Mouse (Mus musculus) lung, postnatal 14 days (tissue): ENCODE data around the gene Des.
A peak's percentile ranks its signal among the peaks of the same experiment; 100 is the strongest.

ENCODE experiments used
- DNase-seq: peaks from one replicate; pipeline ENCODE4 v3.0.0; 2021

Gene Des

DNA sequence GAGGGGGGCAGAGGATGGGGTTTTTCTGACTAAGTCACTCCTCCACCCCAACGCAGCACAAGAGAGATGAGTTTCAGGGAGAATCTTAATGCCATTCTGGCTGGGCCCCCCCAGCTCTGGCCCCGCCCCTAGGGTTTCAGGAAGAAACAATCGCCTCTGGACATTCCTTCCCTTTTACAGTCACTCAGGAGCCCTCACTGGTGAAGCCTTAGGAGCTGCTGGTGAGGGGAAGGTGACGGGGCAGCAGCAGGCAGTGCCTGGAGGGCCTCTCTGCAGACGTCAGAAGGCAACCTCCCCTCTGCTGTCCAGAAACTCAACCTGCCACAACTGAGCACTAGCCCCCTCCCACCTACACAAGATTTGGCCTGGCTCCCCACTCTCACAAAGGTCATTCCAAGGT lies 10.9 kb upstream of the Des start:
- DNase-seq = no peak

- DNase-seq = peak; percentile 59
Measured at GRCm38 (mm10) chr1:75357261-75357660, 2.9 kb upstream of the Des start.

DNA sequence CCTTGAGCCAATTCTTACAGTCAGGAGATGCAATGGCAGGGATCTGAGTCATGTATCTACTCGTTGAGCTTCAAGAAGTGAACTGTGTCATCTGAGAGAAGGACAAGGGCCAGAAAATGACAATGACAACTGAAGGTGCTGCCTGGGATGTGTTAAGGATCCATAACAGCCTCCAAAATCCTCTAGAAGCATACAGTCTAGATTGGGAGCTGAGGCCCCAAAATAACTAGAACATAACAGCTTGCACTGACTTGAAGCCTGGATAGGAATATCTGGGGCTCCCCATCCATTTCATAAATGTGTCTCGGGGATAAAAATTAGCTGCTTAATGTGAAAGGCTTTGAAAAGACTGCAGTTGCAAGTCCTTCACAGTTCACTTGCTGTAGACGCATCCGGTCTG lies 2.1 kb upstream of the Des start:
- DNase-seq = no peak

DNA sequence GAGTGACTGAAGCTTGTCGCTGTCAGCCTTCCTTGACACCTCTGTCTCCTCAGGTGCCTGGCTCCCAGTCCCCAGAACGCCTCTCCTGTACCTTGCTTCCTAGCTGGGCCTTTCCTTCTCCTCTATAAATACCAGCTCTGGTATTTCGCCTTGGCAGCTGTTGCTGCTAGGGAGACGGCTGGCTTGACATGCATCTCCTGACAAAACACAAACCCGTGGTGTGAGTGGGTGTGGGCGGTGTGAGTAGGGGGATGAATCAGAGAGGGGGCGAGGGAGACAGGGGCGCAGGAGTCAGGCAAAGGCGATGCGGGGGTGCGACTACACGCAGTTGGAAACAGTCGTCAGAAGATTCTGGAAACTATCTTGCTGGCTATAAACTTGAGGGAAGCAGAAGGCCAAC lies 783 bp upstream of the Des start:
- DNase-seq = no peak

DNA sequence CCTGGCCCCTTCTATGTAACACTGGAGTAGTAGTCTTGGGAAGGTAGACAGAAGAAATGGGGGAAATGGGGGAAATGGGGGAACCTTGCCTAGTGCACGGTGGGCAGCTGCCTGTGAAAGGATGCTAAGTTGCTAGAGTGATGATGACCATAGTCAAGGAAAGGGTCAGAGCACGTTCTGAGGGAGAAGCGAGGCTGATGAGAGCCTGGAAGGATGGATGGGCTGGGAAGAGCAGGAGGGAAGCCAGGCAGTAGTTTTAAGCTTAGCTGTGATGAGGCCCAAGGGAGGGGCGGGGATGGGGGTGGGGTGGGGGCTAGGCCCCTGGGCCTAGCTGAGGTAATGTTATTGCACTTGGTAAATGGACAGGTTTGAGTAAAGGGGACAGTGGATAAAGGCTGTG lies 994 bp downstream of the Des start:
- DNase-seq = no peak

DNA sequence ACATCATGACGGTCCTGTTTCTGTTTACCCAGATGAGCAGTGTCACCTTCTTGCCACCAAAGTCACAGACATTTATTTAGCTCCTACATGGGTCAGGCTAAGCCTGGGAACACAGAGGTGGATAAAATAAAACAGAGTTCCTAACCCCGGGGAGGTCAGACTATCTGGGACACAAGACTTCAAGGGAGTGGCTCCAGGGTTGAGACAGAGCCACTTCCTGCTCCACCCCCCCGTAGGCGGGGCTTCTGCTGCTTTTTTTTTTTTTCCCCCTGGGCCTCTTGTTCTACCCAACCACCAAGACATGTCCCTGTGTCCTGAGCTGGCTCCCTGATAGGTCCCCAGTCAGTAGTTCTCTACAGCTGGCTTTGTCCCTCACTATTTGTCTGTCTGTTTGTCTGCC lies 1.6 kb downstream of the Des start:
- DNase-seq = no peak

DNA sequence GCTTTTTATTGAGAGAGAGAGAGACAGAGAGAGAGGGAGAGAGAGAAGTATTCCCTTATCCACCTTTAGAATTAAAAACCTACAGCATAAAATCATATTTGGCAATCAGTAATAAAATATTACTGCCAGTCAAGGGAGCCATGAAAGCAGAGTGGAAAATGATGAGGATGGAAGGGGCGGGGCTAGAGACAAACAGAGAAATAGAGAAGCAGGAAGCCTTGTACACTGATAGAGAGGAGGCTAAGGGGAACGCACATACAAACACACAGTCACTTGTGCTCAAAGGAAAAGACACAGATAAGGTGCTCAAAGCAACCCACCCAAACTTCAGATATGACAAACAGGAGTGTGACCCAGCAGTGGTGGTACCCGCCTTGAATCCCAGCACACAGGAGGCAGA lies 3.7 kb downstream of the Des start:
- no peak for DNase-seq

GRCm38 (mm10) chr1:75365510-75366137 lies 5.5 kb downstream of the Des start:
- DNase-seq = no peak

GRCm38 (mm10) chr1:75369360-75369983 lies 9.3 kb downstream of the Des start:
- DNase-seq = no peak

GRCm38 (mm10) chr1:75369984-75370660 lies 10.0 kb downstream of the Des start:
- DNase-seq = peak; percentile 64

GRCm38 (mm10) chr1:75371317-75372095 lies 11.4 kb downstream of the Des start:
- DNase-seq = peak; percentile 60

DNA sequence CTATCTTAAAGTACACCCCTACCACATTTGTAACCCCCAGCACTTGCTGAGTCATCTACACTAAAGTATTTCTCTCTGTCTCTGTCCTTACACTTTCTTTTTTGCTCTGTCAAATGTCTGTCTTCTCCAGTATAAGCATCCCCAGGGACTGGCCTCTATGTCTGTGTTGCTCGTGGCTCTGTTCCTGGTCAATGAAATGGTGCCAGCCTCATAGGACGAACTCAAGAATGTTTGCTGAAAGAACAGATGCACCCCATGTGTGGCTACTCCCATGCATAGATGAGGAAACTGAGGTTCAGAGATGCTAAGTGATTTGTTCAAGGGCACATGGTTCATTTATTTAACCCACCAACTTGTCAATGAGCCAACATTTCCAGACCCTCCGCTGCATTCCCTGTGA lies 12.3 kb downstream of the Des start:
- no peak for DNase-seq

- no peak for DNase-seq
Measured at GRCm38 (mm10) chr1:75373276-75373675, 13.1 kb downstream of the Des start.

GRCm38 (mm10) chr1:75374950-75375936 lies 15.1 kb downstream of the Des start, which contains the start of gene Speg:
Gene Speg (plus strand): TSS chr1:75375297.
- DNase-seq = no peak

DNA sequence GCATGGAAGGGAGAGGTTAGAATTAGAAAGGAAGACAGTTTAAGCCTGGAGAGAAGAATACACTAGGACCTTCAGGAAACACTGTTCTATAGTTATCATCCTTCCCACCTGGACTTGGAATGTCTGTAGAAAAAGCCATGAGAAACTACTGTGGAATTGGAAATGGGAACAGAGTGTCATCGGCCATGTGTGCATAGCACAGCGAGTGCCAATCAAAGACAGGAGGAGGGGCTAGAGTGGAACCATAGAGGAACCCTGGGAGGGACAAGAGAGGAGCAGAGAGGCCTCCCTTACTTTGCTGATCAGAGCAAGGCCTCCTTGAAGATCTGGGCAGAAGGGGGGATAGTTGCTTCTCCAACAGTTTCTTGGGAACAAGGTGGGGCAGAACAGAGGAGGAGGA lies 19.1 kb downstream of the Des start:
- DNase-seq = no peak

DNA sequence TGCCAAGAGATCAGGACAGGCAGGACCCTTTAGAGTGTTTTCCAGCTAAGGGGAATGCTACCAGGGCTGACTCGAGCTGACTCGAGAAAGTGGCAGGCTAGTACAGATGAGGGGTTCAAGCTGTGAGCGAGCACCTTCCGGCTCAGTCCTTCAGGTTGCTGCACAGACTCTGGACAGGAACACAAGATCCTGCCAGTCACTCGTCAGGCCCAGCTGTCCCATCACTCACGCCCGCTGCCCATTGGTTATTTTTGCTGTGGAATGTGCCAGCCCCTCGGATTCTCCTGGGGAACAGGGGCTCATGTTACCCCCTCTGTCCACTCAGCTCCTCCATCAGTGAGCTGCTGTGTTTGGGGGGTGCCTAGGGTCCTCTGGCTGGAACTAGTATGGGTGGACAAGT lies 19.8 kb downstream of the Des start:
- DNase-seq = no peak

DNA sequence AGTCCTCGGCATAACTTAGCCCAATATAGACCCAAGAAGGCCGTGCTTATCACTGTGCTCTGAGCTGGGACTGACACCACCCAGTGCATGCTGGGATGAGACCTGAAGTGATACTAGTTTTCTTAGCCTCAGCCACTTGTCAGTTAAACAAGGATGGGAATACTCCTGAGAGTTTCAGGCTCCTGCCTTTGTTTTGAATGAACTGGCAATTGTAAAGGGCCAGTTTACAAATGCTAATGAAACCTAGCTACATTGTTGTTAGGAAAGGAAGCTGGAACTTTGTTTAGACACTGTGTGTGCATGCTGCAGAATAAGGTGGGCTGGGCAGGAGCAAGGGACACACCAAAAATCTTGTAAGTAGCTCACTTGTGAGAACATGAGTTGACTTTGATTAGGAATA lies 20.8 kb downstream of the Des start:
- no peak for DNase-seq

GRCm38 (mm10) chr1:75381482-75382355 lies 21.6 kb downstream of the Des start:
- peak; percentile 51 for DNase-seq

DNA sequence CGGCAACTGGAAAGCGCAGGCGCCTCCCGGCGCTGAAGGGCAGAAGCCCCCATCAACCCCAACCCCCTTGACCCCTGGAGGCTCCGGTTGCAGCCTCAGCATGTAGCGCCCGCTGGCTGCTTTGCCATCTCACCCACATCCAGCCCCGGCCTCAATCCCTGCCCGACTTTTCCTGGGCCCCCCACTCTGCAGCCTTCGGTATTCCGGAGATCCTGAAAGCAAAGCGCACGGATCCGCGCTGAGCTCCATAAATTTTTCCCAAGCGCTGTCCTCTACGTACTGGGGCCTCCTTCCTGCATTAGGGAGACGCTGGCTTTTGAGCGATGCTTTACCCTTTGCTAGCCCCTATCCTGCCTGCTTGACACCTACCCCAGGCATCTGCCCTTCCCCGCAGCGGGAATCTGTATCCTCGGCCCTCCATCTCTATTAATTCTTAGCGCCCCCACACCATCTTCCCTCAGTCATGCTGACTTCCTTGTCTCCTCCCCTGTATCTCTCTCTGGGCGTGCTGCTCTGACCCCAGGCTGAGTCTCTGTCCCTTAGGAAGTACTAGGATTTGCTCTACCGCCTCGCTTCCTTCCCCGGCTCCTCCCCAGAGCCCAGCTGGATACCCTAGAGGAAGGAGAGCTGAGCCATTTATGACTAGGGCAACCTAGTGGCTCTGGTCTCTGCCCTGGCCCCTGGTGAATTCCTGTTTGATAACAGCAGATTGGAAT lies 22.4 kb downstream of the Des start:
- no peak for DNase-seq

DNA sequence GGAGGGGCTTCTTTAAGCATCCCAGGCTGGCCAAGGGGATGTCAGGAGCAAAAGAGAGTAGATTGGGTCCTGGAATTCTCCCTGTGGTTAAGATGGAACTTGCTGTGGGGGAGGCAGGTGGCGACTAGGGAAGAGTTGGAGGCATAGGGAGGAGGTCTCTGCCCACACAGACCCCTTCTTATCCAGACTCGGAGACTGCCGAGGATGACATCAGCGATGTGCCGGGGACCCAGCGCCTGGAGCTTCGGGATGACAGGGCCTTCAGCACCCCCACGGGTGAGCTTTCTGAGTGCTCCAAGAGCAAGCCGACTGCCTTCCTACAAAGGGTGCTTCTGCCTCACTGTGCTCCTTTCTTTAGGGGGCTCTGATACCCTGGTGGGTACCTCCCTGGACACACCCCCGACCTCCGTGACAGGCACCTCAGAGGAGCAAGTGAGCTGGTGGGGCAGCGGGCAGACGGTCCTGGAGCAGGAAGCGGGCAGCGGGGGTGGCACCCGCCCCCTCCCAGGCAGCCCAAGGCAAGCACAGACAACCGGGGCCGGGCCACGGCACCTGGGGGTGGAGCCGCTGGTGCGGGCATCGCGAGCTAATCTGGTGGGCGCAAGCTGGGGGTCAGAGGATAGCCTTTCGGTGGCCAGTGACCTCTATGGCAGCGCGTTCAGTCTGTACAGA lies 24.5 kb downstream of the Des start:
- DNase-seq = no peak
